Mouse (Mus musculus): ENCODE data around the gene Iqgap1. TPM values are rescaled to one million over a fixed set of nuclear protein-coding genes. Genes with fewer than 3 reads are reported as not detected.

Gene Iqgap1
- polyA plus RNA-seq, 1 experiment from 2014 or later, result 14.4 TPM

DNA sequence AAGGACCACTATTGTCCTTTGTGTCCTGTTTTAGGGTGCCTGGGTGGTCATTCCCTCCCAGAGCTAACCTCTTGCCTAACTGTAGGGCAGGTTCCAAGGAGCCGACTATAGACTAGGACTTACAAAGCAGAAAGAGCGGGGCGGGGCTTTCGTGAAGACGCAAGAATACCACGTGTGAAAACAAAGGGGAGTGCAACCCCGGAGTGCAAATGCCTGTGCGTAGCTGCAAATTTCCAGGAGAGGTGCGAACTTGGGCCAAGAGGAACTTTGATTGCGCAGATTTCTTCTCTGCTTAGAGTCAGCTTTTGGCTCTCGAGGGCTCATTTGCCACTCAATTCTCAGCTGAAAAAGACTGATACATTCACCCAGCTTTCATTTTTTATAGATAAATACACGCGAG is 34.5 kb upstream of the Iqgap1 start:
- Histone ChIP-seq H3K9ac (no peak overlapping the region), H3K4me3 (replicated peaks) (peak overlapping the region; percentile 76), H3K4me1 (replicated peaks) (peaks cover 32% of the 10 kb centered on the region), H3K9me3 (replicated peaks) (no peaks in the 10 kb centered on the region), H3K27ac (replicated peaks) (no peak overlapping the region), H3K36me3 (replicated peaks) (no peaks in the 10 kb centered on the region), H3K27me3 (no peaks in the 10 kb centered on the region), H3K4me2 (peak overlapping the region; percentile 95)
- peak; percentile 37; the same call in 1 of the 2 replicates for ATAC-seq (ENCODE audit: insufficient read depth)
- 1% methylated on average over 13 of the region's 13 CpGs for WGBS (ENCODE audit: insufficient replicate concordance)

DNA sequence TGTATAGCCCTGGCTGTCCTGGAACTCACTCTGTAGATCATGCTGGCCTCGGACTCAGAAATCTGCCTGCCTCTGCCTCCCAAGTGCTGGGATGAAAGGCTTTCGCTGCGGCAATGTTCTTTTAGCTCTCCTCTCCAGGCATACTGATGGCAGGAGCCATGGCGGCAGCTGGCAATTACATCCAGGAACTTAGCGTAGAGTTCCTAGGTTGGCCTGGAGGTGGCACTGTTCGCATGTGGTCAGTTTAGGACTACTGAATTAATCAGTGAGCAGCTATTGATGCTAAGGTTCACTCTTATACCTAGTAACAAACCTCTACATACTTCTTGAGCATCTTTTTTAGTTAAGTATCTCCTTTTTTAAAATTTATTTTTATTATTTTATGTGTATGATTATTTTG is 31.4 kb upstream of the Iqgap1 start:
- Histone ChIP-seq H3K9me3 (replicated peaks) (no peaks in the 10 kb centered on the region), H3K27ac (replicated peaks) (no peak overlapping the region), H3K36me3 (replicated peaks) (no peaks in the 10 kb centered on the region), H3K27me3 (no peaks in the 10 kb centered on the region), H3K4me1 (replicated peaks) (peaks cover 23% of the 10 kb centered on the region), H3K4me2 (no peak overlapping the region), H3K9ac (no peak overlapping the region), H3K4me3 (replicated peaks) (no peak overlapping the region)
- 10% methylated on average over 6 of the region's 6 CpGs for WGBS (ENCODE audit: insufficient replicate concordance)
- ATAC-seq (ENCODE audit: insufficient read depth), result no peak

DNA sequence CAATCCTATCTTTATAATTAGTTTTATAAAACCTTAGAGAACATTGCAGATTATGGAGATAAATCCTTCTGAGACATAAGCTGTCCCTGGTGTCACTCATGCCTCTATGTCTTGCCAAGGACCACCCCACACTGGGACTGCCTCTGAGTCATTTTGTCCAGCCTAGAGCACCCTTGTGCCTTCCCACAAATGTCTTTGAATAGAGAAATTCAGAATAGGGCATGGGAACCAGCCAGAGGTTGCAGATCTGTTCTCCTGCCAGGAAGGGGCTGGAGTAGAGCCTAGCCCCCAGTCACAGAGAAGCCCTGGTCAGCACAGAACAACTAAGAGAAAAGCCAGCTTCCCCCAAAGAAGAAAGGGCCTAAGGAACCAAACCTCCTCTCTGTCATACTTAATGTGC is 29.5 kb upstream of the Iqgap1 start:
- no peak overlapping the region for H3K4me3 ChIP-seq (replicated peaks)
- H3K27me3 ChIP-seq, result no peaks in the 10 kb centered on the region
- H3K4me1 ChIP-seq (replicated peaks), result peaks cover 6% of the 10 kb centered on the region
- H3K9me3 ChIP-seq (replicated peaks), result no peaks in the 10 kb centered on the region
- H3K4me2 ChIP-seq, result no peak overlapping the region
- ATAC-seq (ENCODE audit: insufficient read depth), result no peak
- H3K27ac ChIP-seq (replicated peaks), result no peak overlapping the region
- H3K36me3 ChIP-seq (replicated peaks), result no peaks in the 10 kb centered on the region
- no peak overlapping the region for H3K9ac ChIP-seq

DNA sequence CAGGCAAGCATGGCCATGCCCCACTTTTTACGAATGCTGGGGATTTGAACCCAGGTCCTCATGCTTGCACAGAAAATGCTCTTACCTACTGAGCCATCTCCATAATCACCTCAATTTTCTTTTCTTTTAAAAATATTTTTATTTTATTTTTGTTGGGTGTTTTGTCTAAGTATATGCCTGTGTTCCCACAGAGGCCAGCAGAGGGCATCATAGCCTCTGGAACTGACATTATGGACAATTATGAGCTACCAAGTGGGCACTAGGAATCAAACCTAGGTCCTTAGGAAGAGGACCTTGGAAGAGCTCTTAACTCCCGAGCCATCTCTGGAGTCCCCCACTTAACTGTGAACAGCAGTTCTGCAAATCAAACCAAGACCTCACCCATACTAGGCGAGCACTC is 27.4 kb upstream of the Iqgap1 start:
- H3K27ac ChIP-seq (replicated peaks), result no peak overlapping the region
- ATAC-seq (ENCODE audit: insufficient read depth), result no peak
- 76% methylated on average over 3 of the region's 3 CpGs for WGBS (ENCODE audit: insufficient replicate concordance)

DNA sequence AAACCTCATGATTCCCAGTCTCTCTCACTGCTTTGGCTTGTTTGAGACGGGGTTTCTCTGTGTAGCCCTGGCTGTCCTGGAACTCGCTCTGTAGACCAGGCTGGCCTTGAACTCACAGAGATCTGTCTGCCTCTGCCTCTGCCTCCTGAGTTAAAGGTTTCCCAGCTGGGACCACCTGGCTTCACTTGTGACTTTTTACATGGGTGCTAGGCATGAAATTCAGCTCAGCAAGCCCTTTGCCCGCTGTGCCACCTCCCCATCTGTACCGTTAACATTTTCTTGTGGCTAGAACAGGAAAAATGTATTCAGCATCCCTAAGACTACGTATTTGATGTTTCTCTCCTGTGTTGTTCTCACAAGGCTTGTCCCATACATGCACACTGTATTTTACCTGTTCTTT is 24.7 kb upstream of the Iqgap1 start:
- ATAC-seq (ENCODE audit: insufficient read depth), result no peak
- no peak overlapping the region for H3K9ac ChIP-seq
- 68% methylated on average over 5 of the region's 5 CpGs for WGBS (ENCODE audit: insufficient replicate concordance)
- no peaks in the 10 kb centered on the region for H3K36me3 ChIP-seq (replicated peaks)
- H3K9me3 ChIP-seq (replicated peaks), result no peaks in the 10 kb centered on the region
- H3K27me3 ChIP-seq, result no peaks in the 10 kb centered on the region
- no peak overlapping the region for H3K4me3 ChIP-seq (replicated peaks)
- no peak overlapping the region for H3K27ac ChIP-seq (replicated peaks)
- no peaks in the 10 kb centered on the region for H3K4me1 ChIP-seq (replicated peaks)
- no peak overlapping the region for H3K4me2 ChIP-seq

More for the DNA sequence above, 27.4 kb upstream of the Iqgap1 start:
- H3K27me3 ChIP-seq, result no peaks in the 10 kb centered on the region
- no peak overlapping the region for H3K4me3 ChIP-seq (replicated peaks)
- no peaks in the 10 kb centered on the region for H3K9me3 ChIP-seq (replicated peaks)
- H3K4me2 ChIP-seq, result no peak overlapping the region
- H3K9ac ChIP-seq, result no peak overlapping the region
- no peaks in the 10 kb centered on the region for H3K4me1 ChIP-seq (replicated peaks)
- no peaks in the 10 kb centered on the region for H3K36me3 ChIP-seq (replicated peaks)

DNA sequence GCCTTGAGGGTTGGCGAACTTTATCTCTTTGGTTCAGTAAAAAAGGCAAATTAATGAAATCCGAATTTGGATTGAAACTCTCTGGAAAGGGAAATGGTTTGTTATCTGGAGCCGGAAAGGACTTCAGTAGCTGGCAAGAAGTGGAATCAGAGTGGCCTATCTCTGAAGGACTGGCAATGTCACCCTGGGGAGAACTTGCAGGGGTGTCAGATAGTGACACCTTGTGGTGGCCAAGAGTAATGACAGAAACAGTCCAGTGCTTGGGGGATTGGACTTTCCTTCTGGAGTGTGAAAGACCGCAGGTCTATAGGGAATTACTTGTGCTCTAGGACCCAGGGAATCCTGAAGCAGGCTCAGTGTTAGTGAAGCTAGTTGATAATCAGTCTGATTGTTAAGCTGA is 23.9 kb upstream of the Iqgap1 start:
- no peaks in the 10 kb centered on the region for H3K9me3 ChIP-seq (replicated peaks)
- H3K36me3 ChIP-seq (replicated peaks), result no peaks in the 10 kb centered on the region
- no peak overlapping the region for H3K4me3 ChIP-seq (replicated peaks)
- no peaks in the 10 kb centered on the region for H3K27me3 ChIP-seq
- no peaks in the 10 kb centered on the region for H3K4me1 ChIP-seq (replicated peaks)
- H3K27ac ChIP-seq (replicated peaks), result no peak overlapping the region
- H3K4me2 ChIP-seq, result no peak overlapping the region
- H3K9ac ChIP-seq, result no peak overlapping the region
- ATAC-seq (ENCODE audit: insufficient read depth), result no peak
- WGBS (ENCODE audit: insufficient replicate concordance), result 20% methylated on average over 4 of the region's 4 CpGs

DNA sequence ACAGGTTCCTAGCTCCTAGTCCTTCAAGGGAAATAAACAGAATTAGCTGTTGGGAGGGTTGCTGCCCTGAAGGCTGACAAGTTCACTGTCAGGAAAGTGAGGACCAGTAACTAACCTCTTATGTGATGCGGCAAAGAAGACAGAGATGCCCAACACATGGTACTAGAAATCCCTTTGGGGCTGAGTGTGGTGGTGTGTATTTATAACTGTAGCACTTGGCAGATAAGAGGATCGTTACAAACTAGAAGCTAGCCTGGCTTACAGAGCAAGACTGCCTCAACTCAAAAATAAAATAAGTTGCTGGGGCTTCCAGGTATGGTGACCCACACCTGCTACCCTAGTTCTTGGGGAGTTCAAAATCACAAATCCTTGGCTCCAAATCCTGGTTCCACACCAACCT is 23.5 kb upstream of the Iqgap1 start:
- Histone ChIP-seq H3K9me3 (replicated peaks) (no peaks in the 10 kb centered on the region), H3K27ac (replicated peaks) (no peak overlapping the region), H3K9ac (no peak overlapping the region), H3K4me1 (replicated peaks) (no peaks in the 10 kb centered on the region), H3K4me2 (no peak overlapping the region), H3K36me3 (replicated peaks) (no peaks in the 10 kb centered on the region), H3K27me3 (no peaks in the 10 kb centered on the region), H3K4me3 (replicated peaks) (no peak overlapping the region)
- 38% methylated on average over 2 of the region's 2 CpGs for WGBS (ENCODE audit: insufficient replicate concordance)
- ATAC-seq (ENCODE audit: insufficient read depth), result no peak

DNA sequence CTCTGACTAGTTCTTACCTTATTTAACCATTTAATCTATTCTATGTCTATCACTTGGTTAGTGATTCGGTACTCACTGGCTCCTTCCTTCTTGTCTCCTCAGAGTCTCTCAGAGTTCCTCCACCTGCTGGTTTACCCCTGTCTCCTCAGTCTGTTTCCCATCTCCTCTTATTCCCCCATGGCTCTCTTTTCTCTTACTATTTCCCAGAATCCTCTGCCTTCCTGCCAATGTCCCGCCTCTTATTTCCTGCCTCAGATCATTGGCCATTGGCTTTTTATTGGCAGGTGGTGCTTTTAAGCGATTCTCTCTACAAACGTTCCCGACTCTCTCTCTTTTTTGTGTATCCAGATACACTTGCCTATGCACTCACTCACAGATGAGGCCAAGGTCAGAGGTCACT is 20.9 kb upstream of the Iqgap1 start:
- no peak overlapping the region for H3K9ac ChIP-seq
- no peak overlapping the region for H3K4me2 ChIP-seq
- H3K4me3 ChIP-seq (replicated peaks), result no peak overlapping the region
- no peaks in the 10 kb centered on the region for H3K27me3 ChIP-seq
- no peak for ATAC-seq (ENCODE audit: insufficient read depth)
- H3K9me3 ChIP-seq (replicated peaks), result no peaks in the 10 kb centered on the region
- H3K27ac ChIP-seq (replicated peaks), result no peak overlapping the region
- WGBS (ENCODE audit: insufficient replicate concordance), result 63% methylated on average over 5 of the region's 5 CpGs
- H3K4me1 ChIP-seq (replicated peaks), result no peaks in the 10 kb centered on the region
- no peaks in the 10 kb centered on the region for H3K36me3 ChIP-seq (replicated peaks)

DNA sequence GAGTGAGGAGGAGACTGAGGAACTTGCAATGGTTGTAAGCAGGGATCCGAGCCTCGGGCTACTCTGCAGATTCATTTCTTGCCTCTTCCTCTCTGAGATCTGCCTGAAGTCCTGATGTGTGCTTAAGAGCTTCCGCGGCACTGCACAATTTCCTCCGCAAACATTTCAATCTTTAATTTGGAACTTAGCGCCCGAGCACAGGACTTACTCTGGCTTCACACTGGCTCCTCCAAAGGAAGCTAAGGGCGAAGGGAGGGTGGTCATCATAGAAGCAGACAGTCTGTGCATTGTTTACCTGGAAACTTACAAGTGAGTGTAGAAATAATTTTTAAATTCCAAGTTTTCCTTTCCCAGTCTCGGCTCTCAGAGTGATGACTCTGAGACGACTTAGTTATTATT is 20.5 kb upstream of the Iqgap1 start:
- Histone ChIP-seq H3K9me3 (replicated peaks) (no peaks in the 10 kb centered on the region), H3K4me1 (replicated peaks) (no peaks in the 10 kb centered on the region), H3K4me2 (no peak overlapping the region), H3K27ac (replicated peaks) (no peak overlapping the region), H3K9ac (no peak overlapping the region), H3K4me3 (replicated peaks) (no peak overlapping the region), H3K36me3 (replicated peaks) (no peaks in the 10 kb centered on the region), H3K27me3 (no peaks in the 10 kb centered on the region)
- no peak for ATAC-seq (ENCODE audit: insufficient read depth)
- WGBS (ENCODE audit: insufficient replicate concordance), result 66% methylated on average over 10 of the region's 10 CpGs

DNA sequence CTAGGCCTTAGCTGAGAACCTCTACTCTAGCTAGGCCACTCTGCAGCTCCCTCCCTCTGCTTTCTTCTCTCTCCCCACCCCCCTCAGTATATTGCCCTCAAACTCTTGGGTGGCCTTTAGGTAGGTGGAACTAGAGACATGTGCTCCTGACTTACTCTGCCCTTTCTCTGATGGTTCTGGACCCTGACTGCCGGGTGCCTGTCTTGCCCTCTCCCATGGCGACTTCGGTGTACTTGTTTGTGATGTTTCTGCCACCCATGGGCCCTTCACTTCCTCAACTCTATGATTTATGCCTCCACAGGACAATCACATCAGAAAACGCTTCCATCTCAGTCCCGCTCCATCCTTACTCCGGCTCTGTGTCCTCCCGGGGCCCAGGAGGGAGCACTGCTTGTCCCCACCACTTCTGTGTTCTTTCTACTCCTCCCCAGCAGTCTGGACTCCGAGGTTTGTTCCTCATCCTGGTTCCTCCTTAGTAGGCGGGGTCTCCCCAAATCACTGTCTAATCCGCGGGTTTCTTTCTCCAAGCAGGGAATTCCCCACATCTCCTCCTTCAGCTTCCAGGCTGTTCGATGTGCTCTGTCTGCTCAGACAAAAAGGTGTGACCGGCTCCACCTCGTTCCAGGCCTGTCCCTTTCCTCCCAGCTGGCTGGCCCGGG is 20.0 kb upstream of the Iqgap1 start:
- no peaks in the 10 kb centered on the region for H3K27me3 ChIP-seq
- ATAC-seq (ENCODE audit: insufficient read depth), result no peak
- H3K4me1 ChIP-seq (replicated peaks), result no peaks in the 10 kb centered on the region; the same call in 1 of the 2 replicates
- no peak overlapping the region for H3K4me2 ChIP-seq
- no peaks in the 10 kb centered on the region for H3K9me3 ChIP-seq (replicated peaks)
- H3K36me3 ChIP-seq (replicated peaks), result no peaks in the 10 kb centered on the region
- no peak overlapping the region for H3K9ac ChIP-seq
- WGBS (ENCODE audit: insufficient replicate concordance), result 58% methylated on average over 15 of the region's 15 CpGs
- no peak overlapping the region for H3K4me3 ChIP-seq (replicated peaks)
- no peak overlapping the region for H3K27ac ChIP-seq (replicated peaks)

DNA sequence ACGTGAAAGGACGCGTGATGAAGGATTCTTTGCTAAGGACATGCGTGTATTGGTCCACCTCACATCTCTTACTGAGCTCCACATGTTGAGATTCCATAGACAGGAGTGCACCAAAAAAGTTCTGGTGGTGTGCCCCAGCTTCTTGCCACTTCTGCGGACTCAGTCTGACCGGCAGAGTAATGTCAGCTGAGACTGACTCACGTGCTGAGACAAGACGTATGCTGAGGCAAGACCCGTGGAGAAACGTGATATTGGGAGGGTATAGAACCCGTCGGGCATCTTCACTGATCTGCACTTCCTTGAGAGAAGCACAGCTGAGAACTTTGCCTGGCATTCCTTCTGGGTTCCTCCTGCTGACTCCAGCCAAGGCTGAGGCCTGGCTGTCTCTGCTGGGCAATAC is 18.9 kb upstream of the Iqgap1 start:
- Histone ChIP-seq H3K9ac (no peak overlapping the region), H3K4me3 (replicated peaks) (no peak overlapping the region), H3K4me2 (no peak overlapping the region), H3K27me3 (no peaks in the 10 kb centered on the region), H3K36me3 (replicated peaks) (no peaks in the 10 kb centered on the region), H3K4me1 (replicated peaks) (no peaks in the 10 kb centered on the region; the same call in 1 of the 2 replicates), H3K9me3 (replicated peaks) (no peaks in the 10 kb centered on the region), H3K27ac (replicated peaks) (no peak overlapping the region)
- ATAC-seq (ENCODE audit: insufficient read depth), result no peak
- WGBS (ENCODE audit: insufficient replicate concordance), result 75% methylated on average over 12 of the region's 12 CpGs

DNA sequence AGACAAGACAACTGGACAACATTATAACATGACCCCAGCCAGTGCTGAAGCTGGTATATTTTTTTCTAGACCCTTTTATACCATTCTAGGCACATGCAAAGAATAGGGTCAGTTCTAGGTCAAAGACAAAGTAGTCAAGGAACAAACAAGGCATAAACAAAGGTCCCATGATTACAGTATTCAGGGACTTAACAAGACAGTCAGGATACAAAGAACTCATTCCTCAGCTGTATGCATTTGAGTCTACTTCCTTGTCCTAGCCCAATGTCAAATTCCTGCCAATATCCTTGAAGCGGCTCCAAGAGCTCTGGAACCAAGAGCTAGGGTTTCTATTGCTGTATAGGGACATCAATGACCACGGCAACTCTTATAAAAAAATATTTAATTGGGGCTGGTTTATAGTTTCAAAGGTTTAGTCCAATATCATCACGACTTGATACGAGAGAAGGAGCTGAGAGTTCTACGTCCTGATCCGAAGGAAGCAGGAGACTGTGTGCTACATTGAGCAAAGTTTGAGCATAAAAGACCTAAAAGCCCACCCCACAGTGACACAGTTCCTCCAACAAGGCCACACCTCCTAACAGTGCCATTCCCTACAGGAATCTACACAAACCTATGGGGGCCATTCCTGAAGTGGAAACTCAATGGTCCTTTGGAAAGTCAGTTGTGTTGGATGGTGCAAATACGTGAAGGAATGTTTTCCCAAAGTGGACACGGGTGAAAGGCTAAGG is 18.3 kb upstream of the Iqgap1 start:
- 73% methylated on average over 8 of the region's 8 CpGs for WGBS (ENCODE audit: insufficient replicate concordance)
- Histone ChIP-seq H3K9me3 (replicated peaks) (no peaks in the 10 kb centered on the region), H3K27ac (replicated peaks) (no peak overlapping the region), H3K4me1 (replicated peaks) (no peaks in the 10 kb centered on the region; the same call in 1 of the 2 replicates), H3K9ac (no peak overlapping the region), H3K4me3 (replicated peaks) (no peak overlapping the region), H3K36me3 (replicated peaks) (no peaks in the 10 kb centered on the region), H3K4me2 (no peak overlapping the region), H3K27me3 (no peaks in the 10 kb centered on the region)
- no peak for ATAC-seq (ENCODE audit: insufficient read depth)

Measured in liver, embryonic 15.5 days (tissue).